Mouse (Mus musculus): Measurements from ENCODE around the gene Tapbpl.

DNA sequence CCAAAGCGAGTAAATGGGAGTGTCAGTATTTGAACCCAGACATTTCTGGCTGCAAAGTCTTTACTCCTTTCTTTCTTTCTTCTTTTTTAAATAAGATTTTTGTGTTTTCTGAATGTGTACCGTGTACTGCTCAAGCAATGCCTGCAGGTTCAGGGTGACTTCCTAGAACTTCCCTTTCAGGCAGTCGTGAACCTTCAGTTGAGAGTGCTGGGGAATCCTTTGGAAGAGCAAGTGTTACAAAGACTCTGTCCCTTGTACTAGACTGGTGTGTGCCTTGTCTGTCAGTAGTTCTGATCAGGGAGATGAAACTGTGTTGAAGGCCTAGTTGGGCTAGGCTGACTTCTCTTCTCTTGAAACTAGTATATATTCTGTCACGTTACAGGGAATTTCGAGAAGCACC is 38.8 kb downstream of the Tapbpl start:
- TF ChIP-seq CTCF (IDR thresholded peaks at IDR 0.05; ENCODE audit: extremely low read depth, insufficient read length, insufficient replicate concordance, low read depth, low read length) (no peak), POLR2A (IDR thresholded peaks at IDR 0.05; ENCODE audit: low read depth, low read length) (no peak)
